Mouse (Mus musculus): ENCODE measurements at regions not wholly inside any gene's neighbourhood (a gene's known extent, or its start where the extent isn't known, plus 50 kb on each side); places are given as distances from the start of the nearest gene placed in this dataset.

- Histone ChIP-seq H3K4me3 (ENCODE audit: insufficient read depth, low read length) (no peak overlapping the region), H3K4me1 (ENCODE audit: control insufficient read depth, insufficient read depth, low read length) (no peaks in the 10 kb centered on the region), H3K27ac (ENCODE audit: insufficient read depth, low read length) (no peak overlapping the region)
- TF ChIP-seq CTCF (IDR thresholded peaks at IDR 0.05; ENCODE audit: extremely low read depth, insufficient read depth, low read length) (no peak), POLR2A (IDR thresholded peaks at IDR 0.05; ENCODE audit: extremely low read depth, insufficient read depth, low read length) (no peak)
Observed at GRCm38 (mm10) chr5:39347019-39347418, 408.3 kb downstream of the Hs3st1 start.

- Histone ChIP-seq H3K4me1 (ENCODE audit: control insufficient read depth, insufficient read depth, low read length) (no peaks in the 10 kb centered on the region), H3K27ac (ENCODE audit: insufficient read depth, low read length) (no peak overlapping the region), H3K4me3 (ENCODE audit: insufficient read depth, low read length) (no peak overlapping the region)
- TF ChIP-seq POLR2A (IDR thresholded peaks at IDR 0.05; ENCODE audit: extremely low read depth, insufficient read depth, low read length) = no peak
- TF ChIP-seq CTCF (IDR thresholded peaks at IDR 0.05; ENCODE audit: extremely low read depth, insufficient read depth, low read length) = no peak
Observed at GRCm38 (mm10) chr5:39337917-39338316, 417.4 kb downstream of the Hs3st1 start.

GRCm38 (mm10) chr5:39336484-39336985, 418.7 kb downstream of the Hs3st1 start:
- no peak overlapping the region for H3K27ac ChIP-seq (ENCODE audit: insufficient read depth, low read length)
- no peak overlapping the region for H3K4me3 ChIP-seq (ENCODE audit: insufficient read depth, low read length)
- TF ChIP-seq CTCF (IDR thresholded peaks at IDR 0.05; ENCODE audit: extremely low read depth, insufficient read depth, low read length) (no peak), POLR2A (IDR thresholded peaks at IDR 0.05; ENCODE audit: extremely low read depth, insufficient read depth, low read length) (no peak)
- H3K4me1 ChIP-seq (ENCODE audit: control insufficient read depth, insufficient read depth, low read length) = no peaks in the 10 kb centered on the region

DNA sequence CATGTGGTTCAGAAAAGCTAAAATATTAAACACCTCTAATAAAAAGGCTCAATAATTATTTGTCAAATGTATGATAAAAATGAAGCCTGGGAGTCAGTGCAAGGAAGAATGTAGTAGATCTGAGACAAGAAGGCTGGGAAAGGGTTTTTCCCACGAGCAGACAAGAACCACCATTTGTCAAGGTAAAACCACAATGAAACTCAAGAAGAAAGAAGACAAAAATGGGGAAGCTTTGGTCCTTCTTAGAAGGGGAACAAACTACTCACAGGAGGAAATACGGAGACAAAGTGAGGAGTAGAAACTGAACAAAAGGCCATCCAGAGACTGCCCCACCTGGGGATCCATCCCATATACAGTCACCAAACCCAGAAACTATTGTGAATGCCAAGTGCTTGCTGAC, 420.0 kb downstream of the Hs3st1 start:
- no peaks in the 10 kb centered on the region for H3K4me1 ChIP-seq (ENCODE audit: control insufficient read depth, insufficient read depth, low read length)
- no peak overlapping the region for H3K27ac ChIP-seq (ENCODE audit: insufficient read depth, low read length)
- no peak for TF ChIP-seq CTCF (IDR thresholded peaks at IDR 0.05; ENCODE audit: extremely low read depth, insufficient read depth, low read length)
- TF ChIP-seq POLR2A (IDR thresholded peaks at IDR 0.05; ENCODE audit: extremely low read depth, insufficient read depth, low read length) = no peak
- H3K4me3 ChIP-seq (ENCODE audit: insufficient read depth, low read length) = no peak overlapping the region

GRCm38 (mm10) chr5:39334241-39334640, 421.0 kb downstream of the Hs3st1 start:
- no peaks in the 10 kb centered on the region for H3K4me1 ChIP-seq (ENCODE audit: control insufficient read depth, insufficient read depth, low read length)
- no peak overlapping the region for H3K27ac ChIP-seq (ENCODE audit: insufficient read depth, low read length)
- no peak for TF ChIP-seq CTCF (IDR thresholded peaks at IDR 0.05; ENCODE audit: extremely low read depth, insufficient read depth, low read length)
- no peak overlapping the region for H3K4me3 ChIP-seq (ENCODE audit: insufficient read depth, low read length)

GRCm38 (mm10) chr5:39325399-39325798, 429.9 kb downstream of the Hs3st1 start:
- Histone ChIP-seq H3K27ac (ENCODE audit: insufficient read depth, low read length) (no peak overlapping the region), H3K4me3 (ENCODE audit: insufficient read depth, low read length) (no peak overlapping the region), H3K4me1 (ENCODE audit: control insufficient read depth, insufficient read depth, low read length) (peaks cover 3% of the 10 kb centered on the region; the same call in 1 of the 2 replicates)
- no peak for TF ChIP-seq CTCF (IDR thresholded peaks at IDR 0.05; ENCODE audit: extremely low read depth, insufficient read depth, low read length)
- TF ChIP-seq POLR2A (IDR thresholded peaks at IDR 0.05; ENCODE audit: extremely low read depth, insufficient read depth, low read length) = no peak

GRCm38 (mm10) chr5:39316478-39316877, 438.8 kb downstream of the Hs3st1 start:
- TF ChIP-seq CTCF (IDR thresholded peaks at IDR 0.05; ENCODE audit: extremely low read depth, insufficient read depth, low read length) = no peak
- TF ChIP-seq POLR2A (IDR thresholded peaks at IDR 0.05; ENCODE audit: extremely low read depth, insufficient read depth, low read length) = no peak
- no peak overlapping the region for H3K27ac ChIP-seq (ENCODE audit: insufficient read depth, low read length)
- H3K4me1 ChIP-seq (ENCODE audit: control insufficient read depth, insufficient read depth, low read length) = no peaks in the 10 kb centered on the region
- H3K4me3 ChIP-seq (ENCODE audit: insufficient read depth, low read length) = no peak overlapping the region

DNA sequence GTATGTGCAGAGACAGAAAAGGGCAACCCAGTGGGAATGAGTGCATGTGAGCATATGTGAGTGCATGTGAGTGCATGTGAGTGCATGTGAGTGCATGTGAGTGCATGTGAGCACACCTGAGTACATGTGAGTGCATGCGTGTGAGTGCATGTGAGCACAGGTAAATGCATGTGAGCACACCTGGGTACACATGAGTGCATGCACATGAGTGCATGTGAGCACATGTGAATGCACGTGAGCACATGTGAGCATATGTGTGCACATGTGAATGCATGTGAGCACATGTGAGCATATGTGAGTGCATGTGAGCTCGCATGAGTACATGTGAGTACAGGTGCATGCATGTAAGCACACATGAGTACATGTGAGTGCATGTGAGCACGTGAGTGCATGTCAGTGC, 434.6 kb upstream of the Clnk start:
- Histone ChIP-seq H3K4me1 (ENCODE audit: control insufficient read depth, insufficient read depth, low read length) (no peaks in the 10 kb centered on the region), H3K4me3 (ENCODE audit: insufficient read depth, low read length) (no peak overlapping the region), H3K27ac (ENCODE audit: insufficient read depth, low read length) (no peak overlapping the region)
- TF ChIP-seq POLR2A (IDR thresholded peaks at IDR 0.05; ENCODE audit: extremely low read depth, insufficient read depth, low read length) = no peak
- TF ChIP-seq CTCF (IDR thresholded peaks at IDR 0.05; ENCODE audit: extremely low read depth, insufficient read depth, low read length) = no peak

DNA sequence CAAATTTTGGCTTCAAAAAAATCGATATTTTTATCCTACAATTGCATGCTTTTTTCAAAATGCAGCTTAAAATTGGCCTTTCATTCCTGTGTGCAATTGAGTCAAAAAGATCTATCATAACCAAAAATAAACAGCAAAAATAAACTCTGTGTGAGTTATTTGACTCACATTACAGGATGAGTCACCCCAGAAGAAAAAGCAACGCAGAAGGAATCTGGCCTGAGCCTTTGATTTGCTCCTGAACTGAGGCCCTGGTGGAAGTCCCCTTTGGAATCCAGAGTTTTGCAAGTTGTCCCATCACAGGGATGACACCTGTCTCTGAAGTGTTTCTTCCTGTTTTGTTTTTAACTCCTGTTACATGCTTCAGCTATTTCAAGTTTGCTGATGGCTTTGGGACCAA, 429.2 kb upstream of the Clnk start:
- Histone ChIP-seq H3K27ac (ENCODE audit: insufficient read depth, low read length) (no peak overlapping the region), H3K4me1 (ENCODE audit: control insufficient read depth, insufficient read depth, low read length) (no peaks in the 10 kb centered on the region; the same call in 1 of the 2 replicates), H3K4me3 (ENCODE audit: insufficient read depth, low read length) (no peak overlapping the region)
- TF ChIP-seq CTCF (IDR thresholded peaks at IDR 0.05; ENCODE audit: extremely low read depth, insufficient read depth, low read length) = no peak
- no peak for TF ChIP-seq POLR2A (IDR thresholded peaks at IDR 0.05; ENCODE audit: extremely low read depth, insufficient read depth, low read length)

- no peaks in the 10 kb centered on the region for H3K4me1 ChIP-seq (ENCODE audit: control insufficient read depth, insufficient read depth, low read length)
- H3K27ac ChIP-seq (ENCODE audit: insufficient read depth, low read length) = no peak overlapping the region
- no peak overlapping the region for H3K4me3 ChIP-seq (ENCODE audit: insufficient read depth, low read length)
- TF ChIP-seq CTCF (IDR thresholded peaks at IDR 0.05; ENCODE audit: extremely low read depth, insufficient read depth, low read length) (no peak), POLR2A (IDR thresholded peaks at IDR 0.05; ENCODE audit: extremely low read depth, insufficient read depth, low read length) (no peak)
Observed at GRCm38 (mm10) chr5:39292849-39293248, 416.2 kb upstream of the Clnk start.

Measured in cortical plate, adult 2 months (tissue).